Mouse (Mus musculus) megakaryocyte, embryonic 14.5 days (primary cell): ENCODE measurements around the gene Swsap1.

ENCODE experiments used
- FLI1 ChIP-seq: IDR thresholded peaks from 2 replicates; pipeline ENCODE4 v1.6.1; 2012; ENCODE audit warnings: low read length, inconsistent platforms, mixed read lengths
- GATA1 ChIP-seq: IDR thresholded peaks from 3 replicates; pipeline ENCODE4 v1.6.1; 2012; ENCODE audit warnings: mixed read lengths, low read length, inconsistent platforms, borderline replicate concordance

GRCm38 (mm10) chr9:21950322-21950721 lies 5.2 kb upstream of the Swsap1 start:
- TF ChIP-seq FLI1 (no peak), GATA1 (no peak)
